Comparison of ENCODE assay signal across 8 mouse cellular contexts in genomic region chr14:33446561-33447023, GRCm38 (mm10). TPM values are rescaled to one million over a fixed set of nuclear protein-coding genes. Genes with fewer than 3 reads are reported as not detected.
A peak's percentile ranks its signal among the peaks of the same experiment; 100 is the strongest.
DNase-seq lines count a peak whose midpoint lies in the region; ATAC-seq and TF ChIP-seq lines count a peak whose summit lies in the region.

No protein-coding gene starts in this region.

- TF ChIP-seq POLR2A in thymus, adult 2 months (IDR thresholded peaks at IDR 0.05; ENCODE audit: control insufficient read depth, extremely low read depth, insufficient read depth, low read length, poor library complexity): no peak

- H3K27me3 ChIP-seq in heart, embryonic 13.5 days (replicated peaks): peaks cover 24% of the 10 kb centered on the region
- H3K27me3 ChIP-seq in thymus, adult 2 months (ENCODE audit: control insufficient read depth, insufficient read depth, low read length): no peaks in the 10 kb centered on the region
- no peaks in the 10 kb centered on the region for H3K27me3 ChIP-seq in forebrain, embryonic 15.5 days
- no peaks in the 10 kb centered on the region for H3K27me3 ChIP-seq in liver, embryonic 14.5 days (ENCODE audit: control insufficient read depth, insufficient read depth, low read length)
- no peaks in the 10 kb centered on the region for H3K27me3 ChIP-seq in stomach, embryonic 16.5 days (ENCODE audit: control insufficient read depth, insufficient read depth, low read length)

- no peak for DNase-seq in heart, adult 18-20 months
- no peak for DNase-seq in thymus, adult 2 months
- no peak for DNase-seq in thymus, postnatal 0 days (ENCODE audit: low spot score)
- DNase-seq in liver, embryonic 14.5 days (ENCODE audit: low read depth in 3 of 3, low spot score in 3 of 3): peak; percentile 7 to 24 (median 12)
- DNase-seq in cerebellum, postnatal 10 days: no peak

- no peaks in the 10 kb centered on the region for H3K9me3 ChIP-seq in heart, embryonic 13.5 days
- no peaks in the 10 kb centered on the region for H3K9me3 ChIP-seq in forebrain, embryonic 15.5 days
- no peaks in the 10 kb centered on the region for H3K9me3 ChIP-seq in liver, embryonic 14.5 days (ENCODE audit: control insufficient read depth, low read length)
- no peaks in the 10 kb centered on the region for H3K9me3 ChIP-seq in stomach, embryonic 16.5 days (replicated peaks; ENCODE audit: control insufficient read depth, low read length)

- peak; percentile 51 for ATAC-seq in heart, embryonic 13.5 days (ENCODE audit: extremely low read depth, insufficient number of reproducible peaks, low FRiP score, low TSS enrichment)
- peak; percentile 59 for ATAC-seq in forebrain, embryonic 15.5 days (replicated peaks)
- ATAC-seq in liver, embryonic 14.5 days (ENCODE audit: insufficient read depth): peak; percentile 54
- peak; percentile 65 for ATAC-seq in stomach, embryonic 16.5 days (ENCODE audit: insufficient read depth, low FRiP score)

- TF ChIP-seq EP300 in liver, embryonic 14.5 days (IDR thresholded peaks at IDR 0.05; ENCODE audit: low read depth): no peak

- peak overlapping the region; percentile 76 for H3K4me2 ChIP-seq in heart, embryonic 13.5 days
- H3K4me2 ChIP-seq in forebrain, embryonic 15.5 days (replicated peaks): peak overlapping the region; percentile 59
- peak overlapping the region; percentile 80 for H3K4me2 ChIP-seq in liver, embryonic 14.5 days (ENCODE audit: low read depth)
- H3K4me2 ChIP-seq in stomach, embryonic 16.5 days (ENCODE audit: low read depth, low read length): peak overlapping the region; percentile 73

- H3K36me3 ChIP-seq in heart, embryonic 13.5 days: no peaks in the 10 kb centered on the region
- H3K36me3 ChIP-seq in thymus, adult 2 months (ENCODE audit: control insufficient read depth, insufficient read depth, low read length): no peaks in the 10 kb centered on the region
- no peaks in the 10 kb centered on the region for H3K36me3 ChIP-seq in forebrain, embryonic 15.5 days
- no peaks in the 10 kb centered on the region for H3K36me3 ChIP-seq in liver, embryonic 14.5 days (replicated peaks; ENCODE audit: control insufficient read depth, insufficient read depth, low read depth)
- H3K36me3 ChIP-seq in stomach, embryonic 16.5 days (ENCODE audit: control insufficient read depth, insufficient read depth, low read length): no peaks in the 10 kb centered on the region

- H3K4me3 ChIP-seq in heart, embryonic 13.5 days: peak overlapping the region; percentile 78
- H3K4me3 ChIP-seq in thymus, adult 2 months (ENCODE audit: control insufficient read depth, insufficient read depth, low read length): peak overlapping the region; percentile 85
- H3K4me3 ChIP-seq in forebrain, embryonic 15.5 days: peak overlapping the region; percentile 89
- peak overlapping the region; percentile 82 to 89 for H3K4me3 ChIP-seq in liver, embryonic 14.5 days (ENCODE audit: insufficient read depth in 1 of 2, low read depth in 2 of 2, low read length in 2 of 2)
- H3K4me3 ChIP-seq in stomach, embryonic 16.5 days (replicated peaks; ENCODE audit: low read length): peak overlapping the region; percentile 91

- WGBS in heart, embryonic 13.5 days: under 1% methylated on average over 57 of the region's 72 CpGs
- WGBS in thymus, adult 2 months: under 1% methylated on average over 67 of the region's 72 CpGs
- 1% methylated on average over 67 of the region's 72 CpGs for WGBS in forebrain, embryonic 15.5 days
- 1% methylated on average over 61 of the region's 72 CpGs for WGBS in liver, embryonic 14.5 days (ENCODE audit: insufficient replicate concordance)
- under 1% methylated on average over 54 of the region's 72 CpGs for WGBS in stomach, embryonic 16.5 days

- H3K9ac ChIP-seq in heart, embryonic 13.5 days: peak overlapping the region; percentile 98
- peak overlapping the region; percentile 88 for H3K9ac ChIP-seq in forebrain, embryonic 15.5 days (replicated peaks)
- peak overlapping the region; percentile 88 for H3K9ac ChIP-seq in liver, embryonic 14.5 days (replicated peaks)
- peak overlapping the region; percentile 94 for H3K9ac ChIP-seq in stomach, embryonic 16.5 days (ENCODE audit: low read length)

- H3K27ac ChIP-seq in heart, embryonic 13.5 days (replicated peaks): peak overlapping the region; percentile 94
- no peak overlapping the region for H3K27ac ChIP-seq in thymus, adult 2 months (ENCODE audit: control insufficient read depth, insufficient read depth, low read length)
- H3K27ac ChIP-seq in forebrain, embryonic 15.5 days (replicated peaks): peak overlapping the region; percentile 90
- peak overlapping the region; percentile 18; the same call in 1 of the 2 replicates for H3K27ac ChIP-seq in liver, embryonic 14.5 days
- H3K27ac ChIP-seq in stomach, embryonic 16.5 days (ENCODE audit: low read length): peak overlapping the region; percentile 92

- TF ChIP-seq CTCF in thymus, adult 2 months (IDR thresholded peaks at IDR 0.05; ENCODE audit: borderline replicate concordance, control insufficient read depth, extremely low read depth, insufficient read depth, low read length, poor library complexity): no peak
- TF ChIP-seq CTCF in liver, embryonic 14.5 days (IDR thresholded peaks at IDR 0.05; ENCODE audit: low read depth): no peak

- peaks cover 40% of the 10 kb centered on the region for H3K4me1 ChIP-seq in heart, embryonic 13.5 days
- no peaks in the 10 kb centered on the region; the same call in 1 of the 2 replicates for H3K4me1 ChIP-seq in thymus, adult 2 months (replicated peaks; ENCODE audit: control insufficient read depth, insufficient read depth, low read length)
- H3K4me1 ChIP-seq in forebrain, embryonic 15.5 days: peaks cover 35% of the 10 kb centered on the region
- H3K4me1 ChIP-seq in liver, embryonic 14.5 days (replicated peaks; ENCODE audit: control insufficient read depth in 2 of 2, insufficient read depth in 2 of 2, low read length in 1 of 2): peaks cover 3 to 10% of the 10 kb centered on the region in 2 experiments; a peak in 3 of 4 replicates
- H3K4me1 ChIP-seq in stomach, embryonic 16.5 days (ENCODE audit: control insufficient read depth, insufficient read depth, low read length): peaks cover 6% of the 10 kb centered on the region

RNA-seq across cellular contexts. Expression of gene Mapk8, which starts 0.4 kb away (rescaled TPM):
- 11.1 and 12.0 TPM in 2 replicates for polyA plus RNA-seq in heart, embryonic 13.5 days (2015; fragmentation: Nextera tagmentation; extraction: Ambion mirVana)
- total RNA-seq in heart, adult 18-20 months (2021): 10 to 100 TPM; 23.3 to 30.8 TPM
- 11.9 and 15.2 TPM in 2 replicates for polyA plus RNA-seq in thymus, adult 2 months (2012; rRNA removed)
- polyA plus RNA-seq in thymus, postnatal 0 days (2015; fragmentation: Nextera tagmentation; extraction: Ambion mirVana): 11.9 and 12.0 TPM in 2 replicates
- 37.6 and 41.6 TPM in 2 replicates for polyA plus RNA-seq in forebrain, embryonic 15.5 days (2015; fragmentation: Nextera tagmentation; extraction: Ambion mirVana)
- polyA plus RNA-seq in liver, embryonic 14.5 days (2012; rRNA removed): 6.5 and 9.1 TPM in 2 replicates
- 2.9 and 4.3 TPM in 2 replicates for polyA plus RNA-seq in liver, embryonic 14.5 days (2014; fragmentation: Nextera tagmentation; extraction: Ambion mirVana)
- 13.9 and 14.2 TPM in 2 replicates for polyA plus RNA-seq in stomach, embryonic 16.5 days (2015; fragmentation: Nextera tagmentation; extraction: Ambion mirVana)

RNA-seq across cellular contexts. Expression of gene Frmpd2, which starts 24.9 kb away (rescaled TPM):
- polyA plus RNA-seq in heart, embryonic 13.5 days (2015; fragmentation: Nextera tagmentation; extraction: Ambion mirVana): not detected in 2 replicates
- under 1 TPM in 1 of 2 experiments, not detected in 1; 0.18 TPM for total RNA-seq in heart, adult 18-20 months (2021)
- polyA plus RNA-seq in thymus, adult 2 months (2012; rRNA removed): 0.06 and 0.13 TPM in 2 replicates
- not detected in 2 replicates for polyA plus RNA-seq in thymus, postnatal 0 days (2015; fragmentation: Nextera tagmentation; extraction: Ambion mirVana)
- polyA plus RNA-seq in forebrain, embryonic 15.5 days (2015; fragmentation: Nextera tagmentation; extraction: Ambion mirVana): 0.03 and 0.04 TPM in 2 replicates
- polyA plus RNA-seq in liver, embryonic 14.5 days (2012; rRNA removed): not detected in 2 replicates
- not detected in 2 replicates for polyA plus RNA-seq in liver, embryonic 14.5 days (2014; fragmentation: Nextera tagmentation; extraction: Ambion mirVana)
- not detected in 2 replicates for polyA plus RNA-seq in stomach, embryonic 16.5 days (2015; fragmentation: Nextera tagmentation; extraction: Ambion mirVana)

Comparison
In these comparisons a context has a peak if more than half of its experiments do, and no peak if none do; other contexts are left out.
1. DNase-seq: peak in liver, embryonic 14.5 days (3 of 3); none in heart, adult 18-20 months (0 of 2), thymus, adult 2 months (single experiment), thymus, postnatal 0 days (single experiment) and cerebellum, postnatal 10 days (0 of 2).
2. Peak in every context shown above with its lines, with median percentiles within 50 percentile points of each other: ATAC-seq, H3K4me2 ChIP-seq, H3K4me3 ChIP-seq and H3K9ac ChIP-seq.